Mouse (Mus musculus) CD4-positive, CD25-positive, alpha-beta regulatory T cell, adult 2 months (primary cell): Measurements from ENCODE around the gene Cldn2.

Source experiments
- DNase-seq: peaks from one replicate; pipeline ENCODE4 v3.0.0-alpha.2; 2012; ENCODE audit warnings: low read depth, low spot score

Cldn2 gene

GRCm38 (mm10) chrX:139807391-139807790 lies 6.8 kb downstream of the Cldn2 start:
- DNase-seq: no peak

DNA sequence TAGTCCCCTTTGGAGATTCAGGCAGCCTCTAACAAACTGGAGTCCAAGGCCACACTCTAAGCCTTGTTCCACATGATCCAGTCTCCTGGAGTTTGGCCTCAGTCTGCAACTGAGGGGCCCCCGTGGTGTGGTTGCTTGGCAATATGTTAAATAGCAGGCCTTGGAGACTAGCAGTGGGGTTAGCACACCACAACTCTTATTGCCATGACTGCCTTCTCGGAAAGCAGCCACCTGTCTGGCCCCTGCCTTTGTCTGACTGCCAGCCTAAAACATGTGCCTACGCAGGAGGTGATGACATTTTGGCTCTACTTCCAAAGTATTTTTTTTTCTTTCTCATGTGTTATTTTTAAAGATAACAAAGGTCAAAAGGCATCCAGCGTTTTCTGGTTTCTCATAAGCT lies 7.5 kb downstream of the Cldn2 start:
- DNase-seq: no peak

DNA sequence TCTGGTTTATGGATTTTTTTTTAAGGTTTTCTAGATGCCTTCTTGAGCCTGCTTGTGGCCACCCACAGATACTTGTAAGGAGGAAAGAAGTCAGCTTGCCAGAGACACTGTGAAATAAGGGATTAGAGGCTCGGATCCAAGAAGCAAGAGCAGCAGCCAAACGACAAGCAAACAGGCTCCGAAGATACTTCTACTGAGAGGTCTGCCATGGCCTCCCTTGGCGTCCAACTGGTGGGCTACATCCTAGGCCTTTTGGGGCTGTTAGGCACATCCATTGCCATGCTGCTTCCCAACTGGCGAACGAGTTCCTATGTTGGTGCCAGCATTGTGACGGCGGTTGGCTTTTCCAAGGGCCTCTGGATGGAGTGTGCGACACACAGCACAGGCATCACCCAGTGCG lies 7.9 kb downstream of the Cldn2 start:
- DNase-seq: no peak

GRCm38 (mm10) chrX:139812636-139813298 lies 12.1 kb downstream of the Cldn2 start:
- DNase-seq: peak; percentile 1

GRCm38 (mm10) chrX:139813299-139814002 lies 12.8 kb downstream of the Cldn2 start:
- peak; percentile 4 for DNase-seq

GRCm38 (mm10) chrX:139814018-139814635 lies 13.5 kb downstream of the Cldn2 start:
- DNase-seq: peak; percentile 17

GRCm38 (mm10) chrX:139815201-139815600 lies 14.6 kb downstream of the Cldn2 start:
- no peak for DNase-seq

DNA sequence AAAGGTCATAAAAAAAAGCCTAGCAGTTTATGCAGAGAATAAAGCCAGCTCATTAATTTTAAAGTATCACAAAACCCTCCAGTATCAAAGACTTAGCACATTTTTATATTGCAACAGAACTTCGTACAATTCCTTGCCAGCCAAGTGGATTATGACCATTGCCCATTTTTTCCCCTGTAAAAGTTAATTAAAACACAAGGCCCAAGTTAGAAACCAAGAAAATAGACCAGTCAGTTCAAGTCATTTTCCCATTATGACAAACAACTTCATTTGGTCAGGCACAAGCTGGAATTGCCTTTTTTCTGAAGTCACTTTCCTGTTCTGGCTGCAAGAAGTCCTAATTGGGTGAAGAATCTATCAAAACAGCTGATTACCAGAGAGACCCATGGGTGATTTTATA lies 24.8 kb downstream of the Cldn2 start:
- DNase-seq: no peak

GRCm38 (mm10) chrX:139826926-139827325 lies 26.3 kb downstream of the Cldn2 start:
- no peak for DNase-seq

DNA sequence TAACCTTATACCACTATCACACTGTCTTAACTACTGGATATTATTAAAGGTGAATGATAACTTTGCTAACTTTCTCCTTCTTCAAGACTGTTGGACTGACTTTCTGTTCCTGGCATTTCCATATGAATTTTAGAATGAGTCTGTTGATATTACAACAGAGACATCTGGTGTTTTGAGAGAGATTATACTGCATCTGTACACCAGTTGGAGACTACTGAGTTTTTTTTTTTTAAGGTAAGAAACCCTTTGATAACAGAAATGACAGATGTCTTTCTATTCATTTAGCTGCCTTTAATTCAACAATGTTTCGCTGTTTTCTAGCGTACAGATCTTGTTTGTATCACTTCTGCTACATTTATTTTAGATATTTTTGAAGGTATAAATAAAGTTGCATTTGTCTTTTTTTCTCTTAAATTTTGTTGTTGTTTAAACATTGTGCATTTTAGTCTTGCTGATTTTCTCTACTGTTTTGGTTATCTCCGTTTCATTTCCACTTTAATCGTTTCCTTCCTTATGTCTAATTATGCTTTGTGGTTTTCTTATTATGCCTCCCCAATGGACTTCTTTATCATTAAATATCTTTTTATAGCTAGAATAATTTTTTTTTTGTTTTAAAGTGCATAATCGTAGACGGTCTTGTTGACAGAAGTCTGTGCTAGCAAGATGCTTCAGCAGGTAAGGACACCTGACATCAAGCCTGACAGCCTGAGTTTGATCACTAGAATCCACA lies 27.9 kb downstream of the Cldn2 start:
- no peak for DNase-seq

DNA sequence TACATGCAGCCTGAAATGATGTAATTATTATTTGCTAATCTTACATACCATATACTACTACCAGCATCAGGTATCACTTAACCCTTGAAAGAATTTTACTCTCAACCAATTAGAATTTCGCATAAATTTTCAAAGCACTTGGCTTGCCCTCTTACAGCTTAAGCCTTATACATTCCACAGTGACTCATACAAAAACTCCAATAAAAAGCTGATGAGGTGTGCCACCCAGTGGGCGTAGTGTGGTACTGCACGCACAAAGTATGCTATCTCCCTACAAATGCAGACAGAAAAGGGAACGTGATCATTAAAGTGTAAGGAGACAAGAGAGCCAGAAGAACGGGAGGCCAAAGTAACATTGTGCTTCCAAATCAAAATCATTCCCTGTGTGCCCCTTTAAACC lies 31.8 kb downstream of the Cldn2 start:
- peak; percentile 63 for DNase-seq

GRCm38 (mm10) chrX:139839057-139839456 lies 38.4 kb downstream of the Cldn2 start:
- no peak for DNase-seq

DNA sequence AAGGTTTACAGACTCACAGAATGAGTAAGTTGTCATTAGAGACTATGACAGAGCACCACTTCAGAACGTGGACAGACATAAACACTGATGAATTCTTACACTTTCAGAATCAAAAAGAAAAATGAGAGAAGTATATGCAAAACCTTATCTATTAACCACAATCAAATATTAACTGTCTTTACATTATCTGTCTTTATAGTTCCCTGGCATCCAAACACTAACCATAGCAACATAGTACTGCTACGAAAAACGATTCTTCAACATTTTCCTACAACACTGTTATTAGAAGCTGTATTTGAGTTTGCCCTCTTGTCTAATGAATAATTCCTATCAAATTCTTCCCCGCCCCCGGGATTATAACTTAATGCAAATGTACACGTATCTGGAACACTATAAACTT lies 40.5 kb downstream of the Cldn2 start:
- no peak for DNase-seq

GRCm38 (mm10) chrX:139854795-139855194 lies 54.2 kb downstream of the Cldn2 start:
- no peak for DNase-seq

- DNase-seq: no peak
Measured at GRCm38 (mm10) chrX:139859402-139859801, 58.8 kb downstream of the Cldn2 start.
